Mouse (Mus musculus): ENCODE results near the gene Gstp2.

DNA sequence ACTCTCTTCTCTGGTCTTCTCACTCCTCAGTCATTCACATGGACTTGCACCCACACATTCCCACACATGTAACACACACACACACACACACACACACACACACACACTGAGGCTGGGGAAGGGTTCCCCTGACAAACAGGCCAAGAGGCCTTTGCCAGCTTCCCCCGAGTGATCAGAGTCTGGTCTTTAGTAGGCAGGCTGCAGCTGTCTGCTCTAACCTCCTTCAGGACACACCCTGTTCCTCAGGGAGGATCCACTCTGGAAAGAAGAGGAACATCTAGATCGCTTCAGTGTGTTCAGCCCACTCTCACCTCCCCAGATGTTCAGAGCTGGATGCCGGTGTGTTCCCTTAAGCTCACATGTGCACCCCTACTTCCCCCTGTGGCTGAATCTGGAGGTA, 48.5 kb upstream of the Gstp2 start:
- no peak for TF ChIP-seq CTCF (IDR thresholded peaks at IDR 0.05; ENCODE audit: low read depth, low read length)
- no peak for TF ChIP-seq GATA1 (IDR thresholded peaks at IDR 0.05; ENCODE audit: borderline replicate concordance, low read length)
- TF ChIP-seq TAL1 (conservative IDR thresholded peaks at IDR 0.05; ENCODE audit: low read depth, low read length) = no peak
- no peak for TF ChIP-seq GATA2 (IDR thresholded peaks at IDR 0.05; ENCODE audit: borderline replicate concordance, low read depth, low read length)

Measured in G1E (cell line).